Mouse (Mus musculus) lung, adult 2 months (tissue): ENCODE measurements around the gene Glce.

Experiments
- CTCF ChIP-seq: fragments of 200-500 bp; IDR thresholded peaks from 2 replicates; pipeline ENCODE4 v1.5.1; 2011; ENCODE audit warnings: mild to moderate bottlenecking, low read length, control low read depth; ENCODE audit not compliant: insufficient read depth
- POLR2A ChIP-seq: fragments of 200-500 bp; IDR thresholded peaks from 2 replicates; pipeline ENCODE4 v1.6.1; 2011; ENCODE audit warnings: low read depth, mild to moderate bottlenecking, control low read depth, low read length, borderline replicate concordance; ENCODE audit errors: extremely low read depth

DNA sequence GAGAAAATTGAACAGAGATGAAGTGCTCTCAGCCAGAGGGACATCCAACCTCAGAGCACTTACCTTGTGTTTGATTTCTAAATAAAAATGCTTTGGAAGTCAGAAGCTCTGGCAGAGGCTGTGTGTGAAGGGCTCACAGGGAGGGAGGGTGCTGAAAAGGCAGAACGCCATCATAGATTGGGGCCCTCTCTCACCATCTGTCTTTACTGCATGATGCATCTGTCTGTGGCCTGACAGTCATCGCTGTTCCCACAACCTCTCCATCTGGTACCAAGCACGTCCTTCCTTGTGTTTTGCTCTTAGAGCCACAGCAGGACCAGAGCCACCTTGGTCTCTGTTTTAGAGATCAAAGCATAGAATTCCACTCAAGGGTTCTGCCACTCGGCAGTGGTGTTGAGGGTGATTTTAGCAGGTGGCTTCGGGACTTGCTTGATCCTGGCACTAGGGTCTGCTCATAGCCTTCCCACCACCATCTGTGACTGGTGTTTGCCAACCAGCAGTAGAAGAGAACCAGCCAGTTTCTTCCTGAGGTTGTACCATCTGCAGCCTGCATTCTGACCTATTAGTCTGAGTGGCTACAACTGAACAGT is 3.6 kb upstream of the Glce start:
- TF ChIP-seq POLR2A (no peak), CTCF (no peak)
